Mouse (Mus musculus): ENCODE data around the gene Th.

Gene Th

GRCm38 (mm10) chr7:142899872-142900271 lies 31.1 kb downstream of the Th start:
- DNase-seq, result no peak

GRCm38 (mm10) chr7:142897471-142897870 lies 33.5 kb downstream of the Th start:
- no peak for DNase-seq

- no peak for DNase-seq
Observed at GRCm38 (mm10) chr7:142895901-142896665, 34.8 kb downstream of the Th start.

DNA sequence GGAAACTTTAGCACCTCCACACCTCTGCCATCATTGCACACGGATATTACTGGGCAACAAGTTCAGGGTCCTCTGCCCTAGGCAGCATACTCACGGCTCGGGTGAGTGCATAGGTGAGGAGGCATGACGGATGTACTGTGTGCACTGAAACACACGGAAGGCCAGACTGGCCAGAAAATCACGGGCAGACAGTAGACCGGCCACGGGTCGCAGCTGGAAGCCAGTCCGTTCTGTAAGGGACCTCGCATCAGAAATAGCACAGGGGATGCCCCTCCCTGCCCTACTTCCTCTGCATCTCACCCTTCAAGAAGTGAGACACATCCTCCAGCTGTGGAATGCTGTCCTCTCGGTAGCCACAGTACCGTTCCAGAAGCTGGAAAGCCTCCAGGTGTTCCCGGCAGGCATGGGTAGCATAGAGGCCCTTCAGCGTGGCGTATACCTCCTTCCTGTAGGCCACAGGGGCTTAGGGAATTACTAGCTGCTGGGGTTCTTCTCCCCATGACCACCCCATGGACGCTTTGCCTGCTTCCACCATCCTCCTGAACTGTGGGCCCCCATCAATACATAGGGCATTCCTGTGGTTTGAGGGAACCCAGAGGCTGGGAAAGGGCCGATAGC lies 35.6 kb downstream of the Th start:
- DNase-seq, result no peak

GRCm38 (mm10) chr7:142894669-142895068 lies 36.3 kb downstream of the Th start:
- DNase-seq, result peak; percentile 36

DNA sequence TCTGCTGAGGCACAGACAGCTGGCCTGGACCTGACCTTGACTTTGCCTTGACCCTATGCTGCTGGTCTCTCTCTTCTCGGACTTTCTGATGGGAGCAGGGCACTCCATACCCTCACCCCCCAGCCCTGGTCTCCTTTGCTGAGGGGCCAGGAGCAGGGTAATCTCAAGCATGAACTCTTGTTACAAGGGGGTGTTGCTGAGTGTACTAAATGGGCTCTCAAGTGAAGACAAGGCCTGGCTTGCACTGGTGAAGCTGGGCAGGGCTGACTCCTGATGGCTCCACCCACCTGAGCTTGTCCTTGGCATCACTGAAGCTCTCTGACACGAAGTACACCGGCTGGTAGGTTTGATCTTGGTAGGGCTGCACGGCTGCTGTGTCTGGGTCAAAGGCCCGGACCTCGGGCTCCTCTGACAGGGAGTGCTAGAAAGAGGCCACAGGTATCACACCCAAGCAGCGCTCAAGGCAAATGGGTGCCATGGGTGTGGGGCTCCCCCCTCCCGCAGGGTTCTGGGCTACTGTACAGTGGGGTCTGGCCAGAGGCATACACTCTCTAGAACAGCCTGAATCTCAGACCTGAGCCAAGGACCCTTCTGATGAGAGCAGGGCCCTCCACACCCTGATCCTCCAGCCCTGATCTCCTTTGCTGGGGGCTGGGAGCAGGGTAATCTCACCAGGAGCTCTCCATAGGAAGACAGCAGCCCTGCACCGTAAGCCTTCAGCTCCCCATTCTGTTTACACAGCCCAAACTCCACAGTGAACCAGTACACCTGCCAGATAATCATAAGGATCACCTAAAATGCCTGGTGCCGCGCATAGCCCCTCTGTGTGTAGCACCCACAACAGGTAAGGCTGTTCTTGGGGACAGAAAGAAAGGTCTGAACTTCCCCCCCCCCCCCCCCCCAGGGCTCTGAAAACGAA lies 36.9 kb downstream of the Th start:
- no peak for DNase-seq

GRCm38 (mm10) chr7:142893296-142893695 lies 37.6 kb downstream of the Th start:
- DNase-seq, result no peak

DNA sequence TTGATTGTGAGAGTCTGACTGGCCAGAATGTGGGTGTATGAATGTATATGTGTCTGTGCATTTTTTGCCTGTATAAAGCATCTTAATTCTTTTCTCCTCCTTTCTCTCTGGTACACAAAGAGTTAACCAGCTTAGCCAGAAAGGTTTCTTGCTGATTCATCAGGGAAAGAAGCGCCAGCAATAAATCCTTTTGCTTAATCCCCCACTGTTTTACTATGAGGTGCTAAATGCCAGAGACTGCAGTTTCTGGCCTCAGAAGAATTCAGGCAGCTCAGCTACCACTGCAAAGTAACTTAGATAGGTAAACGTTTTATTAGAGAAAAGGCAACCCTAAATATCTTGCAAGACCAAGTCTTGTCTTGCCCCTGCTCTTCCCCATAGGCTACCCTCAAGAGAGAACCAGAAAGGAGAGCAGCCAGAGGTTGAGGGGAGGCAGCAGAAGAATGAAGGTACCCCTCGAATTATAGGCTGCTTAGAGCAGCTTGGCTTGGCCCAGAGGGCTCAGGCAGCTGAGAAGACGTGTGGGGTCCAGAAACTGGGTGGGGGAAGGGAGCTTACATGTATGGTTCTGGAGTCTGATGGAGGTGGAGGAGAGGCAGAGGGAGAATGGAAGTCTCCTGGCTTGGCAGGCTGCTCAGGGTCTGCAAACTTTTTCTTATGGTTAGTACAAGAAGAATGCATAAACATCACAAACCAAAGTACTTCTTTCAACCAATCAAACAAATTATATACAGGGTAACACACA lies 61.3 kb downstream of the Th start:
- no peak for DNase-seq

DNA sequence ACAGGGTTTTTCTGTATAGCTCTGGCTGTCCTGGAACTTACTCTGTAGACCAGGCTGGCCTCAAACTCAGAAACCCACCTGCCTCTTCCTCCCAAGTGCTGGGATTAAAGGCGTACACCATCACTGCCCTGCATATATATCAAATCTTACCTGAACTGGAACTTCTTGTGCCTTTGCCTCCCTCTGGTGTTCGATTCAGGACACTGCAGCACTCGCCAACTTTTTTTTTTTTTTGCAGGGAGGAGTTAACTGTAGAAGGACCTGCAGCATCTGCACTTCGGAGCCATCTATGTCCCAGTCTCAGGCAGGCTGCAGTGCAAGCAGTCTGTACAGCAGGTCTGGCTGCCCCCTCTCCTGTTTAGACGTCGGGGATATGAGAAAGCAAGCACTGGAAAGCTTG lies 80.2 kb downstream of the Th start:
- DNase-seq, result peak; percentile 2

Data from cerebellum, adult 11-12 months (tissue).